Mouse (Mus musculus) retina, embryonic 14.5 days (tissue): Measurements from ENCODE around the gene Bora.
A peak's percentile ranks its signal among the peaks of the same experiment; 100 is the strongest.
"Not testable (repeated sequence)": the region's sequence is repeated elsewhere in the genome, so short reads cannot be mapped to it uniquely, and the experiment has no call there.

Experiments used
- DNase-seq: peaks from one replicate; pipeline ENCODE4 v3.0.0-alpha.2; 2015; ENCODE audit warnings: low spot score

Gene Bora

DNA sequence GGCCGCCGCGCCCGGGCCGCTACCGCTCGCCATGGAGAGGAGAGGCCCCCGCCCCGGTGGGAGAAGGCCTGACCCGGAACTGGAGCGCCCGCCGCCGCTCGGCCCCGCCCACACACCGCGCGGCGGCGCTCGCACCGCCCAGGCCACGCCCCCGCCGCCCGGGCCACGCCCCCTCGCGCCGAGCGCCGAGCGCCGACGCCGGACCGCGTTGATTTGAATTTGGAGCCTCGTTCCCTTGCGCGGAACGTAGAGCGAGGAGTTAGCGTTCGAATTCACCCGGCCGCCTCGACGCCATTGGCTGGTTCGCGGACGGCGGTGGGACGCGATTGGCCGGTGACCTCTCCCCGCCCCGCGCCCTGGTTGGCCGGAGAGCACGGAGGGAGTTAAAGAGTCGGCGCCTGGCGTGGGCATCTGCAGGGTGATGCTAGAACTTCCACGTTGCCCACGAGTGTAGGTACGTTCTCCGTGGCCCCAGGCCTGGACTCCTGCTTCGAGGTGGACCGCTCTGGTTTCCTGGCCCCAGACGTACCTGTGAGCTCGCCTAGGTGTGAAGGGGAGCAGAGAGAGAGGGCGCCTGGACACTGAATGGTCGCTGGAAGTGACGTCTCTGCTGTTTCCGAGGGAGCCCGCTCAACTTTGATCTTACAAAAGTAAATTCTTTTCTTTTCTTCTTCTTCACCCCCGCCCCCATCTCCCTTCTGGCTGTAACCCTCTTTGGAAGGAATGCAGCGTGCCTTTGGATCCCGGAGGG is at the start of gene Bora, which contains the start of gene Mzt1:
Bora (plus strand) TSS at position 192 of the 751 bp plus-strand sequence.
Mzt1 (minus strand) TSS at position 104 of the 751 bp plus-strand sequence.
- peak; percentile 92 for DNase-seq

DNA sequence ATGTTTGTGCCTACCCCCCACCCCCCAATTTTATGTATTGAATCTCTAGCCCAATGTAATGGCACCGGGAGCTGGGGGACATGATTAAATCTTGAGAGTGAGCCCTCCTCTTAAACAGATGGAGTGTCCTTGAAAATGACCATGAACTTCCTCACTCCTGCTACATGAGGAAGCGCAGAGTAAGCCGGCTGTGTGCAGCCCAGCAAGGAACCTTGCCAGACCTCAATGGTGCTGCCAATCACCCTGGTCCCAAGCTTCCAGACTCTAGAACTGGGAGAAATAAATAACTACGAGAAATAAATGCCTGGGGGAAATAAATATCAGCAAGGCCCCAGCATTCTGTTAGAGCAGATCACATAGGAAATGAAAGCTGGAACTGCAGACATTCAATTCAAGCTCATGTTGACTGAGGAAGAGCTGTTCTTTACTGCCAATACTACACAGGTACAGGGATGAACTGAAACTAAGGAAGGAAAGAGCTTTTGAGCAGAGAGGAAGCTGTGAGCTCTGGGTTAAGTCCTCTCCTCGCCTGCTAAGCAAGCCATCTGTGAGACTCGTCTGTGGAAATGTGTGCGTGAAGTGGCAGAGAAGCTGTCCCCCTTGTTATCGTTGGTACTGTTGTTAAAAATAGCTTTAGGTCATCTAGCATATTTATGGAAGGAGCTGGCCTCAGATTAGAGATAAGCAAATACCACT is 35.6 kb upstream of the Bora start:
- DNase-seq = no peak

DNA sequence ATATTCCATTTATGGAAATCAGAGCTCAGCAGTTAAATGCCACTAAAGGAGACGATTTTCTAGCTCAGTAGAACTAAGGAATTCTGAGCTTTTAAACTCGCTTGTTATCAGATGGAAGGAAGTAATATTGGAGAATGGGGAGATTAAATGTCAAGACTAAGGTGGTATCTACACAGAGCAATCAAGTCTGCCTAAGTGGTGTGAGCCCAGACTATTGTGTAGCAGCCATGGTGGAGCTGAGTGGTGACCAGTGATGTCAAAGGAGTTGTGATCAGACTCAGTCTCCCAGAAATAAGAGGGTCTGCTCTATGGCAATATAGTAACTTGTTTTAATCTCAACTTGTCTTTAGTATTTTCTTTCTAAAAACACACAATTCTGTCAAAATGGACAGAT is 35.1 kb upstream of the Bora start:
- DNase-seq = no peak

DNA sequence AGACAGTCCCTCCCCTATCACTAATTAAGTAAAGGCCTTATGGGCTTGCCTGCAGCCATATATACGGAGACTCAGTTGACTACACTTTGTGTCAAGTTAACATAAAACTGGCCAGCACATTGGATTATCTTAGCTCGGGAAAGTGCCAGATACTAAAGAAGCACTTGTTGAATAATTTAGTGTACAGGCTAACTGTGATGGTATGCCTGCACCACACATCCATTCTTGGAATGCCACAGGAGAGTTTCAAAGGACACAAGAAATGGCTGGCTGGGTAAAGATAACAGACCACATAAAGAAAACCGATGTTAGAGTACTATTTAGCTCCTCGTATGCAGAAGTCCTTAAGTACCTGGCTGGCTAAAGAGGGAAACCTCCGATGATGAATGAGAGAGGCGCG is 27.3 kb upstream of the Bora start:
- DNase-seq = no peak

DNA sequence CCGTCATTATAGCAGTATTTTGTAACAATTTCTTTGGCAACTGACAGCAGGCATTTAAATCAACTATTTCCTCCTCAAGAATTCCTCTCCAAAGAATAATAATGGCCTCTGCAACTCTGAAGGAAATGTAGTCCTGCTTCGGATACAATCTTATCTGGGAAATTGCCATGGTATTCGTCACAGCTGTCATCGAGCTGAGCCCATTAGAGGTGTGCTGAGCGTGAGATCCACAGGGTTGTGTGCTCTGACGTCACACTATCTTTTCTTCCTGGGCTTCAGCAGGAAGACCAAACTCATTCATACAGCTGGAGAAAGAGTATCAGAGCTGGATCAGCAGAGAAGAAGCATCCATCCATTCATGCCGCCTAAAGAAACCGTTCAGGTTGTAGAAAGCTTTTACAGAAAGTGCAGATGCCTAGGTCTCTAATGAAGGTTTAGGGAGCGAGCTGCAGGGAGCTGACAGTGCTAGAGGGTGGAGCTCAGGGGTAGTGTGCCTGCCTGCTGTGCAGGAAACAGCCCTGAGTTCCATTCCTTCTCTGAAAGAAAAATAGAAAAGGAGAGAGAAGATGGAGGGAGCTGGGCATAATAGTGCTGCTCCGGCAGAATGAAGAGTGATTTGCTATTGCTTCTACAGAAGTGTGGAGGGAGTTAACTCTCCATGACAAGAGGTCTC is 26.8 kb upstream of the Bora start:
- DNase-seq = no peak

DNA sequence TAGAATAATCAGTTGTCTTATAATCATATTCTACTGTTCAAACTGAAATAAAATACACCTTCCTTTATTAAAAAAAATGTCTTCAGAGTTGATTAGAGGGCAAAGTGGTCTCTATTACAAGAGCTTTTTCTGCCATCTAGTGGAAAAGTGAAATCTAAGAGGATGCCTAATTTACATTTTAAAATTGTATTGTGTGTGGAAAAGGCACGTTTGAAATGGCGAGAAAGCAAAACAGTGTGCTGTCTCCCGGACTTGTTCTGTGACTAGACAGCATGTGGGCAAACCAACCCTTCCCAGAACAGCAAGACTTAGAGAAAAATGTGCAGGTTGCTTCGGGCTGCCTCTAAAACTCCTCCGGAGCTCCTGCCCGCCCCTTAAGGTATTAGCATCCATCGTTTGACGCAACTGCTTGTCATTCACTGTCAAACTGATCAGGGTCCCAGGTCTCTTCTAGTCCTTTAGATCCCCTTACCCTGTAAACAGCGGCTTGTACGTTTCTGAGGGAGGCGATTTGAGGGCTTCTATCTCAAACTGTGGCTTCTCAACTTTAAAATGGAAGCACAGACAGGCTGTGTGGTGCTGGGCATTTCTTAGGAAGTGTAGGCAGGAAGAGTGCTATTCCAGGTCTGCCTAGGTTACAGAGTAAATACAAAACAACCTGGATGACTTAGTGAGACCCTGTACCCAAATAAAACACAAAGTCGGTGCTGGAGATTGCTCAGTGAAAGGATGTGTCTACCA is 23.5 kb upstream of the Bora start:
- peak; percentile 46 for DNase-seq

- no peak for DNase-seq
Observed at GRCm38 (mm10) chr14:99029987-99030386, 16.0 kb upstream of the Bora start.

- no peak for DNase-seq
Observed at GRCm38 (mm10) chr14:99031337-99031873, 14.6 kb upstream of the Bora start.

DNA sequence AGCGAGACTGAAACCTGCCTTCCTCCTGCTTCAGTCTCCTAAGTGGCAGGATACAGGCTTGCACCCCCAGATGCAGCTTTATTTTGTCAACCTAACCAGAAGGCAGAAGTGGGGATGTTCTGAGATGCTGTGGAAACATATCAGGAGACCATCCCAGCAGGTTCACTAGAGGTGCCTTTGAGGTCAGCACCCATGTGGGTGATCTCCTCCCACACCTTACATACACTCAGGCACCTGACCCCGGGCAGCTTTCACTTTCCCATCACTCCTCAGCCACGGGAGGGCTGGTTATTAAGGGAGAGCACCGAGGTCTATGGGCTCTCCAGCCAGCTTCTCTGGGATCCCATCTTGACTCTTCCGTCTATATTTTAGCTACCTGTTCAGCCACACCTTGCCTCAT is 13.4 kb upstream of the Bora start:
- DNase-seq = no peak

DNA sequence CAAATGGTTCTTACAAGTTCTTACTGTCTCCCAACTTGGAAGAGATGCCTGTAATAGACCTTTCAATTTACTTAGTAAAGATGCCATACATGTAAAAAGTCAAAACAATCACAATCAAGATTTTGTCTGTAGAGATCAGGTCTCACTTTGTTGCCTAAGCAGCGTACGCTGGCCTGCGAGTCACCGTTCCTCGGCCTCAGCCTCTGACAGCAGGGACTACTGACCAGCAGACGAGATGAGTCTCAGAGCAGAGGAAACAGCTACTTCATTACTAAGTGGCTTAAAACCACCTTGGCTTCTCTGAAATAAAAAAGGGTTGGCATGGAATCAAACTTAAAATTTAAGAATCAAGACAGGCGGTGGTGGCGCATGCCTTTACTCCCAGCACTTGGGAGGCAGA is 11.2 kb upstream of the Bora start:
- not testable (repeated sequence) for DNase-seq

GRCm38 (mm10) chr14:99036039-99036438 is 10.0 kb upstream of the Bora start:
- no peak for DNase-seq

DNA sequence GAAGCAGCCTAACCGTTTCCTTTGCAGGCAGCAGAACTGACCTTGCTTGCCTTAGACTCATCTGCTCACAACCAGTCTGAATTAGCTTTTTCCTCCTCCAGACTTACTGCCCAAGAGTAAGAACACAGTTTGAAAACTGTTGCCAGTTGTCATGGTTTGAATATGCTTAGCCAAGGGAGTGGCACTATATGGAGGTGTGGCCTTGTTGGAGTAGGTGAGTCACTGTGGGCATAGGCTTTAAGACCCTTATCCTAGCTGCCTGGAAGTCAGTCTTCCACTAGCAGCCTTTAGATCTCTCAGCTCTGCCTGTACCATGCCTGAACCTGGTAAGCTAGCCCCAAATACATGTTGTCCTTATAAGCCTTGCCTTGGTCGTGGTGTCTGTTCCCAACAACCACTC is 8.3 kb upstream of the Bora start:
- DNase-seq = no peak

DNA sequence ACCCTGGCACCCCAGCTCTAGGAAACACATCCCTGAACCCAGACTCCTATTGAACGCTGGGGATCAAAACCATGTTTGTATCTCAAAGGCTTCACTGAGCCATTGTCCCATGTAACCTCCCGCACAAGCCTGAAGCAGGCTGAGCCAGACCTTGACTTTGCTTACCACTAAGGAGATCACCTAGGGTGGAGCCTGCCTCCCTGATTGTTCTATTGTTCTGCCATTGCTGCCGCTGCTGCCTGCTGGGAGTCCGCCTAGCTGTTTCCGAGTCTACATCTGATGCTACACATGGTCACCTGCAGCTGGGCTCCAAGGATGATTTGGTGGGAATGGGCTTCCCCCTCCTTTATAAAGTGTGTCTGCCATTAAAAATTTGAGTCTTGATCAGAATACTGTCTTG is 6.7 kb upstream of the Bora start:
- not testable (repeated sequence) for DNase-seq

DNA sequence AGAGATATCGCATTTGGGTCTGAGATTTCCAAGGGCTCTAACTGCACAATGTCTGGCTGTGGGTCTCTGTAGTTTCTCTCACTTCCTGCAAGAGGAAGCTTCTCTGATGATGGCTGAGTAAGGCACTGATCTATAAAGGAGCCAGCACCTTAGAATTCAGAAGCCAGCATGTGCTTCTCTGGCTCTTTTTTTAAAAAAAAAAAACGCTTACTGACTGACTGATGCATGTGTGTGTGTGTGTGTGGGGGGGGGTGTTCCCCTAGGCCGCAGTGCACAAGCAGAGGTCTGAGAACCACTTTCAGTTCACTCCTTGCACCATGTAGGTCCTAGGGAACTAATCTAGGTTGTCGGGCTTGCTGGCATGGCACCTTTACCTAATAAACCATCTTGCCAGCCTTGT is 4.6 kb upstream of the Bora start:
- no peak for DNase-seq

DNA sequence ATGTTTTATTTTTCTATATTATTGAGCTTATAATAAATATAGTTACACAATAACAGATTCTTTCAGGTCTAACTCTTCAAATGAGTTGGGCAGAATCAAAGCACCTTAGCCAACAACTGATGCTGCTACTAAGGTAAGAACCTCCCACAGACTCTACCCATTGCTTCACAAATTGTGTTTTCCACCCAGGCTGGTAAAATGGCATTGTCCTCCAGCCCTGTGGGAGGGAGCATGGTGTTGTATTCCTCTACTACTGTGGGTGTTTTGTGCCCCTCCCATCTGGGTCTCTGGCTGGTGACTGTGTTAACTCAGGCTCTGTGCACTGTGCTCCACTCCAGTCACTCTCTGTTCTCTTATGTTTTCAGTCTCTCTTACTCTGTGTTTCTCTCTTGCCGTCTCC is 2.5 kb upstream of the Bora start:
- no peak for DNase-seq

DNA sequence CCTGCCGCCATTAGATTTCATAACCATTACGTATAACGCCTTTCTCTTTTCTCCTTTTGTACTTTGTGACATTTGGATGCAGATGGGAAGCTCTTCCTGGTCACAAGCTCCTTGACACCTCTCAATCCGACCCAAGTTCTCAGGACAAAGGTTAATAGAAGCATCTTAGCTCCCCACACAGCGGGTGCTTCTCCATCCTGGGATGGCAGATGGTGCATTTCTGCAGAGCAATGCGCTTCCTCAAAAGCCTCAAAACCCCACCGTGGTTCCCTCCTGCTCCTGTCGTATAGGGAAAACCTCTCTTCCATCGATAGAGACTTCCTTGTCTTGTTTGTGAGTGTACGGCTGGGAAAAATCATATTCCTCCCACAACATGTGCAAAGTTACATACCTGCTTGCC is 1.9 kb upstream of the Bora start:
- DNase-seq = peak; percentile 7

GRCm38 (mm10) chr14:99044718-99045117 is 1.3 kb upstream of the Bora start:
- DNase-seq = no peak

- no peak for DNase-seq
Observed at GRCm38 (mm10) chr14:99045378-99046030, 518 bp upstream of the Bora start.

GRCm38 (mm10) chr14:99046782-99047181 is 760 bp downstream of the Bora start:
- no peak for DNase-seq

DNA sequence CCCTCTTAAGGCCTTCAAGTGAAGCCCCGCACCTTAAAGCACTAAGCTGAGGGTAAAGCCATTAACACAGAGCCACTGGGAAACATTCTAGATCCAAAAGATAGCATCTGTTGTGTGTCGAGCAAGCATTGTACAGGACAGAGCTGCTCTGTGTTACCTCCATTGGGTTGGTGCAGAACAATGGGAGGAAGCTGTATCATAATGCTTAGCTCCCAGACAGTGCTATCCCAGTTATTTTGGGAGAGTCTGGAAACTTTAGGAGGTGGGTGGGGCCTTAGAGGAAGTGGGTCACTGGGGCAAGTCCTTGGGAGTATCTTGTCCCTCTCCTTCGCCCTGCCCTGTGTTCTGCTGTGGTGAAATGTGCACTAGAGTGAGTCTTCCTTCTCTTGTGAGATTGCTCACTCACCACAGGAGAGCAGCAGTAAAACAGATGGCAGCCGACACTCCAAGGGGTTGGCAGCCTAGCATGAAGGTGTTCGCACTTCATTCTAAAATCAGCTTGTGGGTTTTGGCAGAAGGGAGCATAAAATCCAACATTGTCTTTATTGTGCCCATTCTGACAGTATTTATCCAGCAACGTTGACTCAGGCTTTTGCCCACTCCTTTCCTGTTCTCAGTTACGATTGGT is 13.1 kb downstream of the Bora start:
- no peak for DNase-seq

DNA sequence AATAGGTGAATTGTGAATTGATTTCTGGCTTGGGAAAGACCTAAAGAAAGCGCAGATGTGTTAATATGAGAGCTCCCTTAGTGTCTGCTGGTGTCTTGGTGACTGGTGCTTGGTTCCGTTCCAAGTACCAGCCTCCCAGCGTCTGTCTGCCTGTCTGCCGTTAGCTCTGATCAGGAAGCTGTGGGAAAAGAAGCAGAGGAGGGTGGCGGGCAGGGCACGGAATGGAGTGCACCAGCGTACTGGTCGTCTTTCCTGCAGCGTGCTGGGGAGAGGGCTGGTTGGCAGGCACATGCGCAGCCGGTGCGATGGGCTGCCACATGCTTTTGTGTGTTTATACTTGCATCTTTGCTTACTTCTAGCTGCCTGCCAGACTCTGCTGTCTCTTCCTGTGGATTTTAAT is 14.6 kb downstream of the Bora start:
- DNase-seq = no peak
